In the genomic region with DNA sequence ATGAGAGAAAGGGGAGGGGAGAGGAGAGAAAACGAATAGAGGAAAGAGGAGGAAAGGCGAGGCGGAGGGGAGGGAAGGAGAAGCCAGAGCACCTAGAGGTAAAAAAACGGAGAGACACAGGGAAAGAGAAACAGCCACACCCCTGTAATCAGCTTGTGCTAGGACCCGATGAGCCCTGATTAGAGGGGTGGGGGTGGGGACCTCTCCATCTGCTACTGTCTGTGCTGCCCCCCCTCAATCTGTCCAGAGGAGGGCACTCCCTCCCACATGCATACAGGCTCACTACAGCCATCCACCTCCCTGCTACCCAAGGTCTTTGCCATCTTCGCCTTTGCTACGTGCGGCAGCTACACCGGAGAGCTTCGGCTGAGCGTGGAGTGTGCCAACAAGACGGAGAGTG, we compare ENCODE assay signal across 13 mouse cellular contexts. TPM values are rescaled to one million over a fixed set of nuclear protein-coding genes. Genes with fewer than 3 reads are reported as not detected.
DNase-seq lines count a peak whose midpoint lies in the region; ATAC-seq lines count a peak whose summit lies in the region.
"Had no signal": no experiment of that assay in that cellular context is flagged by ENCODE, and none has a peak within 500 bp of the region (broad histone marks: within the 10 kb centered on the region; RNA-seq: fewer than 3 reads in every experiment).

No protein-coding gene starts in this region.

- ATAC-seq in forebrain, embryonic 13.5 days, result no peak
- no peak for ATAC-seq in forebrain, embryonic 11.5 days (replicated peaks; ENCODE audit: low FRiP score)
- no peak for ATAC-seq in hindbrain, embryonic 15.5 days (ENCODE audit: low FRiP score, low read depth)
- no peak for ATAC-seq in neural tube, embryonic 14.5 days (ENCODE audit: low read depth)
- no peak for ATAC-seq in kidney, embryonic 15.5 days (replicated peaks; ENCODE audit: low FRiP score)

- 53% methylated on average over 12 of the region's 12 CpGs for WGBS in forebrain, embryonic 13.5 days
- 41% methylated on average over 12 of the region's 12 CpGs for WGBS in forebrain, embryonic 11.5 days
- WGBS in hindbrain, embryonic 15.5 days, result 63% methylated on average over 10 of the region's 12 CpGs
- 46% methylated on average over 12 of the region's 12 CpGs for WGBS in neural tube, embryonic 14.5 days
- 28% methylated on average over 12 of the region's 12 CpGs for WGBS in kidney, embryonic 15.5 days

- peak overlapping the region; percentile 65 for H3K4me2 ChIP-seq in forebrain, embryonic 13.5 days
- no peak overlapping the region for H3K4me2 ChIP-seq in forebrain, embryonic 11.5 days (ENCODE audit: low read depth, low read length, severe bottlenecking)
- H3K4me2 ChIP-seq in hindbrain, embryonic 15.5 days, result peak overlapping the region; percentile 63
- peak overlapping the region; percentile 35 for H3K4me2 ChIP-seq in neural tube, embryonic 14.5 days (ENCODE audit: low read depth, low read length)
- no peak overlapping the region for H3K4me2 ChIP-seq in kidney, embryonic 15.5 days

- peak overlapping the region; percentile 35; the same call in 1 of the 2 replicates for H3K27ac ChIP-seq in forebrain, embryonic 13.5 days
- no peak overlapping the region for H3K27ac ChIP-seq in forebrain, embryonic 11.5 days (ENCODE audit: low read depth, low read length)
- H3K27ac ChIP-seq in hindbrain, embryonic 15.5 days (replicated peaks), result no peak overlapping the region
- H3K27ac ChIP-seq in neural tube, embryonic 14.5 days (ENCODE audit: low read depth, low read length), result no peak overlapping the region
- H3K27ac ChIP-seq in kidney, embryonic 15.5 days, result no peak overlapping the region

- 0 out of 2 replicates have a peak, but pooled peaks cover 10% of the 10 kb centered on the region for H3K4me1 ChIP-seq in forebrain, embryonic 13.5 days
- H3K4me1 ChIP-seq in forebrain, embryonic 11.5 days (replicated peaks; ENCODE audit: control insufficient read depth, insufficient read depth, low read length), result no peaks in the 10 kb centered on the region
- H3K4me1 ChIP-seq in hindbrain, embryonic 15.5 days (replicated peaks), result 0 out of 2 replicates have a peak, but pooled peaks cover 6% of the 10 kb centered on the region
- H3K4me1 ChIP-seq in neural tube, embryonic 14.5 days (ENCODE audit: control insufficient read depth, insufficient read depth, low read length), result no peaks in the 10 kb centered on the region
- no peaks in the 10 kb centered on the region for H3K4me1 ChIP-seq in kidney, embryonic 15.5 days

- H3K36me3 ChIP-seq in forebrain, embryonic 13.5 days (ENCODE audit: poor library complexity, severe bottlenecking), result peaks cover 5% of the 10 kb centered on the region; the same call in 1 of the 2 replicates
- no peaks in the 10 kb centered on the region for H3K36me3 ChIP-seq in forebrain, embryonic 11.5 days (ENCODE audit: control insufficient read depth, insufficient read depth, low read length)
- H3K36me3 ChIP-seq in hindbrain, embryonic 15.5 days, result no peaks in the 10 kb centered on the region
- H3K36me3 ChIP-seq in neural tube, embryonic 14.5 days (ENCODE audit: control insufficient read depth, insufficient read depth, low read length), result no peaks in the 10 kb centered on the region; the same call in 1 of the 2 replicates
- no peaks in the 10 kb centered on the region for H3K36me3 ChIP-seq in kidney, embryonic 15.5 days

- H3K27me3 ChIP-seq in forebrain, embryonic 13.5 days, result no peaks in the 10 kb centered on the region
- H3K27me3 ChIP-seq in forebrain, embryonic 11.5 days (ENCODE audit: control insufficient read depth, insufficient read depth, low read length), result no peaks in the 10 kb centered on the region
- no peaks in the 10 kb centered on the region for H3K27me3 ChIP-seq in hindbrain, embryonic 15.5 days
- no peaks in the 10 kb centered on the region for H3K27me3 ChIP-seq in neural tube, embryonic 14.5 days (ENCODE audit: control insufficient read depth, insufficient read depth, low read length)
- peaks cover 17% of the 10 kb centered on the region for H3K27me3 ChIP-seq in kidney, embryonic 15.5 days

- DNase-seq in forebrain, embryonic 11.5 days (ENCODE audit: low spot score), result no peak
- DNase-seq in brain, adult 2 months (ENCODE audit: low read depth, low spot score), result peak; percentile 61
- DNase-seq in c-Kit-positive CD71-positive TER-119-positive erythroid progenitor cells, embryonic 14.5 days (ENCODE audit: low spot score), result no peak
- DNase-seq in right cerebral cortex, postnatal 10 days (ENCODE audit: low spot score in 2 of 2), result no peak
- DNase-seq: adrenal gland, postnatal 25 days; kidney, adult 11 months; lung, postnatal 36 days had no signal

- H3K9ac ChIP-seq in forebrain, embryonic 13.5 days, result peak overlapping the region; percentile 34; the same call in 1 of the 2 replicates
- H3K9ac ChIP-seq in forebrain, embryonic 11.5 days (ENCODE audit: low read length), result no peak overlapping the region
- H3K9ac ChIP-seq in hindbrain, embryonic 15.5 days, result 0 out of 2 replicates have a peak overlapping the region, but pooled peaks have one; percentile 16
- no peak overlapping the region for H3K9ac ChIP-seq in neural tube, embryonic 14.5 days (replicated peaks; ENCODE audit: low read depth, low read length)
- H3K9ac ChIP-seq in kidney, embryonic 15.5 days, result no peak overlapping the region

- H3K4me3 ChIP-seq in forebrain, embryonic 13.5 days, result peak overlapping the region; percentile 20
- no peak overlapping the region for H3K4me3 ChIP-seq in forebrain, embryonic 11.5 days (ENCODE audit: low read depth, low read length)
- H3K4me3 ChIP-seq in hindbrain, embryonic 15.5 days, result peak overlapping the region; percentile 22; the same call in 1 of the 2 replicates
- 0 out of 2 replicates have a peak overlapping the region, but pooled peaks have one; percentile 12 for H3K4me3 ChIP-seq in neural tube, embryonic 14.5 days (ENCODE audit: low read depth, low read length)
- no peak overlapping the region for H3K4me3 ChIP-seq in kidney, embryonic 15.5 days (replicated peaks)

- no peaks in the 10 kb centered on the region for H3K9me3 ChIP-seq in forebrain, embryonic 13.5 days (replicated peaks)
- H3K9me3 ChIP-seq in forebrain, embryonic 11.5 days (ENCODE audit: control insufficient read depth, low read length), result no peaks in the 10 kb centered on the region
- no peaks in the 10 kb centered on the region for H3K9me3 ChIP-seq in hindbrain, embryonic 15.5 days
- no peaks in the 10 kb centered on the region for H3K9me3 ChIP-seq in neural tube, embryonic 14.5 days (ENCODE audit: control insufficient read depth, low read length)
- H3K9me3 ChIP-seq in kidney, embryonic 15.5 days (replicated peaks), result no peaks in the 10 kb centered on the region

RNA-seq across cellular contexts. Expression of a gene that starts 2.5 kb away (rescaled TPM):
- 62.0 and 66.7 TPM in 2 replicates for polyA plus RNA-seq in forebrain, embryonic 13.5 days (2015; fragmentation: Nextera tagmentation; extraction: Ambion mirVana)
- polyA plus RNA-seq in forebrain, embryonic 11.5 days (2014; fragmentation: Nextera tagmentation; extraction: Ambion mirVana), result 12.3 and 12.6 TPM in 2 replicates
- 195 and 197 TPM in 2 replicates for polyA plus RNA-seq in hindbrain, embryonic 15.5 days (2015; fragmentation: Nextera tagmentation; extraction: Ambion mirVana)
- polyA plus RNA-seq in neural tube, embryonic 14.5 days (2014; fragmentation: Nextera tagmentation; extraction: Ambion mirVana), result 81.4 and 149 TPM in 2 replicates
- 2.2 and 5.5 TPM in 2 replicates for polyA plus RNA-seq in kidney, embryonic 15.5 days (2015; fragmentation: Nextera tagmentation; extraction: Ambion mirVana)

RNA-seq across cellular contexts. Expression of a gene that starts 16.3 kb away (rescaled TPM):
- polyA plus RNA-seq in forebrain, embryonic 13.5 days (2015; fragmentation: Nextera tagmentation; extraction: Ambion mirVana), result 1.3 and 2.3 TPM in 2 replicates
- polyA plus RNA-seq in forebrain, embryonic 11.5 days (2014; fragmentation: Nextera tagmentation; extraction: Ambion mirVana), result 2.6 and 2.9 TPM in 2 replicates
- 1.6 and 2.0 TPM in 2 replicates for polyA plus RNA-seq in hindbrain, embryonic 15.5 days (2015; fragmentation: Nextera tagmentation; extraction: Ambion mirVana)
- polyA plus RNA-seq in neural tube, embryonic 14.5 days (2014; fragmentation: Nextera tagmentation; extraction: Ambion mirVana), result 1.3 and 2.0 TPM in 2 replicates
- polyA plus RNA-seq in kidney, embryonic 15.5 days (2015; fragmentation: Nextera tagmentation; extraction: Ambion mirVana), result 10.9 and 13.2 TPM in 2 replicates

RNA-seq across cellular contexts. Expression of a gene that starts 30.4 kb away (rescaled TPM):
- polyA plus RNA-seq in forebrain, embryonic 13.5 days (2015; fragmentation: Nextera tagmentation; extraction: Ambion mirVana), result 45.7 and 50.5 TPM in 2 replicates
- polyA plus RNA-seq in forebrain, embryonic 11.5 days (2014; fragmentation: Nextera tagmentation; extraction: Ambion mirVana), result 54.0 and 64.5 TPM in 2 replicates
- 20.5 and 22.9 TPM in 2 replicates for polyA plus RNA-seq in hindbrain, embryonic 15.5 days (2015; fragmentation: Nextera tagmentation; extraction: Ambion mirVana)
- polyA plus RNA-seq in neural tube, embryonic 14.5 days (2014; fragmentation: Nextera tagmentation; extraction: Ambion mirVana), result 12.5 and 23.2 TPM in 2 replicates
- 156 and 168 TPM in 2 replicates for polyA plus RNA-seq in kidney, embryonic 15.5 days (2015; fragmentation: Nextera tagmentation; extraction: Ambion mirVana)

RNA-seq across cellular contexts. Expression of a gene that starts 33.9 kb away (rescaled TPM):
- polyA plus RNA-seq in forebrain, embryonic 13.5 days (2015; fragmentation: Nextera tagmentation; extraction: Ambion mirVana), result 0.03 TPM in 2 replicates
- not detected in 2 replicates for polyA plus RNA-seq in forebrain, embryonic 11.5 days (2014; fragmentation: Nextera tagmentation; extraction: Ambion mirVana)
- 0.14 and 0.22 TPM in 2 replicates for polyA plus RNA-seq in hindbrain, embryonic 15.5 days (2015; fragmentation: Nextera tagmentation; extraction: Ambion mirVana)
- polyA plus RNA-seq in neural tube, embryonic 14.5 days (2014; fragmentation: Nextera tagmentation; extraction: Ambion mirVana), result 0.12 and 0.23 TPM in 2 replicates
- polyA plus RNA-seq in kidney, embryonic 15.5 days (2015; fragmentation: Nextera tagmentation; extraction: Ambion mirVana), result 0.04 TPM in 1 of 2 replicates, not detected in the other
- polyA plus RNA-seq: heart, embryonic 16.5 days; limb, embryonic 11.5 days had no signal

RNA-seq across cellular contexts. Expression of a gene that starts 35.5 kb away (rescaled TPM):
- 36.8 and 38.5 TPM in 2 replicates for polyA plus RNA-seq in forebrain, embryonic 13.5 days (2015; fragmentation: Nextera tagmentation; extraction: Ambion mirVana)
- 33.4 and 33.6 TPM in 2 replicates for polyA plus RNA-seq in forebrain, embryonic 11.5 days (2014; fragmentation: Nextera tagmentation; extraction: Ambion mirVana)
- polyA plus RNA-seq in hindbrain, embryonic 15.5 days (2015; fragmentation: Nextera tagmentation; extraction: Ambion mirVana), result 30.6 and 31.5 TPM in 2 replicates
- 27.0 and 29.6 TPM in 2 replicates for polyA plus RNA-seq in neural tube, embryonic 14.5 days (2014; fragmentation: Nextera tagmentation; extraction: Ambion mirVana)
- polyA plus RNA-seq in kidney, embryonic 15.5 days (2015; fragmentation: Nextera tagmentation; extraction: Ambion mirVana), result 29.9 and 30.5 TPM in 2 replicates

Comparison
In these comparisons a context has a peak if more than half of its experiments do, and no peak if none do; other contexts are left out.
1. H3K4me2 ChIP-seq: peak in forebrain, embryonic 13.5 days (single experiment), hindbrain, embryonic 15.5 days (single experiment) and neural tube, embryonic 14.5 days (single experiment); none in forebrain, embryonic 11.5 days (single experiment) and kidney, embryonic 15.5 days (single experiment).
2. H3K4me3 ChIP-seq: peak in forebrain, embryonic 13.5 days (single experiment), hindbrain, embryonic 15.5 days (single experiment) and neural tube, embryonic 14.5 days (single experiment); none in forebrain, embryonic 11.5 days (single experiment) and kidney, embryonic 15.5 days (single experiment).
3. H3K9ac ChIP-seq: peak in forebrain, embryonic 13.5 days (single experiment) and hindbrain, embryonic 15.5 days (single experiment); none in forebrain, embryonic 11.5 days (single experiment), neural tube, embryonic 14.5 days (single experiment) and kidney, embryonic 15.5 days (single experiment).